Mouse (Mus musculus) testis, adult 2 months (tissue): ENCODE data around the gene Poldip3. TPM values are rescaled to one million over a fixed set of nuclear protein-coding genes. Genes with fewer than 3 reads are reported as not detected.

Experiments used
- H3K27ac ChIP-seq: fragments of 200-500 bp; 2 replicates; pipeline ENCODE4 v1.5.1; 2012; ENCODE audit warnings: low read depth, low read length; ENCODE audit not compliant: control insufficient read depth, insufficient read depth
- H3K27me3 ChIP-seq: fragments of 200-500 bp; 2 replicates; pipeline ENCODE4 v1.6.1; 2012; ENCODE audit warnings: mild to moderate bottlenecking, low read length, moderate library complexity; ENCODE audit not compliant: control insufficient read depth, insufficient read depth
- H3K36me3 ChIP-seq: fragments of 200-500 bp; 2 replicates; pipeline ENCODE4 v1.6.1; 2012; ENCODE audit warnings: mild to moderate bottlenecking, low read length; ENCODE audit not compliant: control insufficient read depth, insufficient read depth
- H3K4me1 ChIP-seq: fragments of 200-500 bp; 2 replicates; pipeline ENCODE4 v1.6.1; 2012; ENCODE audit warnings: low read length; ENCODE audit not compliant: control insufficient read depth, insufficient read depth
- H3K4me3 ChIP-seq: fragments of 200-500 bp; 2 replicates; pipeline ENCODE4 v1.5.1; 2012; ENCODE audit warnings: low read depth, mild to moderate bottlenecking, low read length, moderate library complexity, mixed read lengths; ENCODE audit not compliant: control insufficient read depth
- CTCF ChIP-seq: fragments of 200-500 bp; IDR thresholded peaks from 2 replicates; pipeline ENCODE4 v1.5.1; 2012; ENCODE audit warnings: low read depth, mild to moderate bottlenecking, inconsistent platforms, low read length, moderate library complexity; ENCODE audit not compliant: control insufficient read depth, insufficient read depth, insufficient replicate concordance
- POLR2A ChIP-seq: fragments of 200-500 bp; IDR thresholded peaks from 2 replicates; pipeline ENCODE4 v1.6.1; 2012; ENCODE audit warnings: low read depth, mild to moderate bottlenecking, inconsistent platforms, low read length, moderate library complexity; ENCODE audit not compliant: control insufficient read depth
- polyA plus RNA-seq: library from polyadenylated mRNA; depleted of rRNA; stranded (reverse); fragments of >200 nt; gene quantifications from 2 replicates; pipeline ENCODE4 v1.2.3, GENCODE M21; 2012

Gene Poldip3
- polyA plus RNA-seq, 1 experiment = 45.2 TPM

GRCm38 (mm10) chr15:83111290-83111689 is 37.9 kb downstream of the Poldip3 start:
- H3K27me3 ChIP-seq = no peaks in the 10 kb centered on the region
- TF ChIP-seq POLR2A = no peak
- no peak for TF ChIP-seq CTCF
- H3K4me1 ChIP-seq = no peaks in the 10 kb centered on the region; the same call in 1 of the 2 replicates
- no peaks in the 10 kb centered on the region for H3K36me3 ChIP-seq
- H3K4me3 ChIP-seq = no peak overlapping the region
- no peak overlapping the region for H3K27ac ChIP-seq

- TF ChIP-seq POLR2A (no peak), CTCF (no peak)
- Histone ChIP-seq H3K27me3 (no peaks in the 10 kb centered on the region), H3K27ac (no peak overlapping the region)
Measured at GRCm38 (mm10) chr15:83107814-83108213, 41.4 kb downstream of the Poldip3 start.

GRCm38 (mm10) chr15:83106426-83106825 is 42.8 kb downstream of the Poldip3 start:
- no peaks in the 10 kb centered on the region for H3K27me3 ChIP-seq
- peaks cover 5% of the 10 kb centered on the region for H3K4me1 ChIP-seq
- no peak overlapping the region for H3K27ac ChIP-seq
- peak overlapping the region; percentile 77 for H3K4me3 ChIP-seq
- TF ChIP-seq CTCF (no peak), POLR2A (no peak)
- no peaks in the 10 kb centered on the region for H3K36me3 ChIP-seq

More at GRCm38 (mm10) chr15:83107814-83108213, 41.4 kb downstream of the Poldip3 start:
- Histone ChIP-seq H3K4me1 (0 out of 2 replicates have a peak, but pooled peaks cover 2% of the 10 kb centered on the region), H3K4me3 (peak overlapping the region; percentile 77), H3K36me3 (no peaks in the 10 kb centered on the region)

- no peaks in the 10 kb centered on the region for H3K36me3 ChIP-seq
- H3K4me1 ChIP-seq = peaks cover 13% of the 10 kb centered on the region
- no peaks in the 10 kb centered on the region for H3K27me3 ChIP-seq
- no peak overlapping the region for H3K4me3 ChIP-seq
- TF ChIP-seq CTCF = no peak
- no peak for TF ChIP-seq POLR2A
- H3K27ac ChIP-seq = no peak overlapping the region
Measured at GRCm38 (mm10) chr15:83103111-83103510, 46.1 kb downstream of the Poldip3 start.

- TF ChIP-seq CTCF = no peak
- TF ChIP-seq POLR2A = no peak
- Histone ChIP-seq H3K4me3 (peak overlapping the region; percentile 83), H3K4me1 (peaks cover 13% of the 10 kb centered on the region), H3K36me3 (no peaks in the 10 kb centered on the region), H3K27ac (no peak overlapping the region), H3K27me3 (no peaks in the 10 kb centered on the region)
Measured at GRCm38 (mm10) chr15:83100332-83100662, 48.9 kb downstream of the Poldip3 start.

- H3K4me1 ChIP-seq = peaks cover 13% of the 10 kb centered on the region
- TF ChIP-seq CTCF (no peak), POLR2A (peak; percentile 44; the same call in 1 of the 2 replicates)
- peak overlapping the region; percentile 83 for H3K4me3 ChIP-seq
- H3K27me3 ChIP-seq = no peaks in the 10 kb centered on the region
- no peaks in the 10 kb centered on the region for H3K36me3 ChIP-seq
- H3K27ac ChIP-seq = no peak overlapping the region
Measured at GRCm38 (mm10) chr15:83099533-83100331, 49.5 kb downstream of the Poldip3 start.

GRCm38 (mm10) chr15:83095950-83096349 is 53.2 kb downstream of the Poldip3 start:
- Histone ChIP-seq H3K36me3 (no peaks in the 10 kb centered on the region), H3K4me1 (peaks cover 8% of the 10 kb centered on the region), H3K27me3 (no peaks in the 10 kb centered on the region), H3K4me3 (no peak overlapping the region), H3K27ac (no peak overlapping the region)
- TF ChIP-seq CTCF (peak; percentile 30; the same call in 1 of the 2 replicates), POLR2A (no peak)

GRCm38 (mm10) chr15:83093687-83094086 is 55.5 kb downstream of the Poldip3 start:
- no peaks in the 10 kb centered on the region for H3K36me3 ChIP-seq
- H3K4me1 ChIP-seq = no peaks in the 10 kb centered on the region
- TF ChIP-seq POLR2A (no peak), CTCF (no peak)
- no peak overlapping the region for H3K27ac ChIP-seq
- no peak overlapping the region for H3K4me3 ChIP-seq
- no peaks in the 10 kb centered on the region for H3K27me3 ChIP-seq
